Mouse (Mus musculus) adrenal gland, postnatal 14 days (tissue): ENCODE measurements around the gene Tiam1. TPM values are rescaled to one million over a fixed set of nuclear protein-coding genes. Genes with fewer than 3 reads are reported as not detected.

ENCODE experiments used
- DNase-seq: peaks from one replicate; pipeline ENCODE4 v3.0.0; 2021; ENCODE audit warnings: mixed read lengths
- total RNA-seq: library from RNA; stranded (reverse); gene quantifications from 2 replicates; pipeline ENCODE4 v1.2.3, GENCODE M21; 2021

The Tiam1 gene
- total RNA-seq, 1 experiment from 2014 or later = 64.1 TPM

GRCm38 (mm10) chr16:90047841-90048240 lies 95.7 kb downstream of the Tiam1 start:
- DNase-seq = no peak

DNA sequence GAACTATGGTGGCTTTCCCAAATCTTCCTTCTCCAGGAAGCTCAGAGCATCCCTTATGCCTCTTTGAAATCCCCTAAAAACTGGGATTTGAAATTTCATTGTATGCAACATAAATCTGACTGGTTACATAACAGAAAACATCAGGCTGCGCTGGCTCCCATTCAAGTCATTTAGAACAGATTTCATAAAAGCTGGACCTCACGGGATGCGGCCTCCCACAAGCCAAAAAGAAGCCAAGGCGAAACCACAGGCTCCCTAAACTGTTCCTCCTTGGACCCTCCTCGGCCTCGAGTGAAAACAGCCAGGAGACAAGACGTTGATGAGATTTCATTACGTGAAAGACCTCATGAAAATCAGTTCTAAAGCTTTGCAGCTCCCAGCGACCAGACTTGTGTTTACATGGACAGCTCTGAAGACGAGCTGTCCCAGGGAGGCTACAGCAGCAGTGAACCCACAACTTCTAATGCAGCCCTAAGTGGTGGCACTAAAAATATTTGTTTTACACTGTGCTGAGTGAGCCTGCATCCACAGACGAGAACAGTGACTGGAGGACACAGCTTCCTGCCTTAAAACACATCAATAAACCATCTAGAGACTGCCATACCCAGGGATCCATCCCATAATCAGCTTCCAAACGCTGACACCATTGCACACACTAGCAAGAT lies 96.9 kb downstream of the Tiam1 start:
- peak; percentile 30 for DNase-seq

DNA sequence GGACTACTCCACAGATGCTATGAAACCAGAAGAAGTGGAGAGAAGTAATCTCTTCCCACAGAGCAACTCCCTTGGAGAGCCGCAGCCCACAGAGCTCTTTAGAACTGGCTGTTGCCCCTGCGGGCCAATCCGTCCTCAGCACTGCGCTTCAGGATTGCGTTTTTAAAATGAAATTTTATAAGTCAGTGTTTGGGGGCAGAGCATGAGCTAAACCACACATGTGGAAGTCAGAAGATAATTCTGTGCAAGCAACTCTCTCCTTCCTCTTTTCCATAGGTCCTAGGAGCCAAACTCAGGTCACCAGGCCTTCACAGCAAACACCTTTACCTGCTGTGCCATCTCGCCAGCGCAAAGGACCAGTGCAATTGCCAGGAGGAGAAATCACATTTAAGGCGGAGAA lies 98.0 kb downstream of the Tiam1 start:
- DNase-seq = no peak

DNA sequence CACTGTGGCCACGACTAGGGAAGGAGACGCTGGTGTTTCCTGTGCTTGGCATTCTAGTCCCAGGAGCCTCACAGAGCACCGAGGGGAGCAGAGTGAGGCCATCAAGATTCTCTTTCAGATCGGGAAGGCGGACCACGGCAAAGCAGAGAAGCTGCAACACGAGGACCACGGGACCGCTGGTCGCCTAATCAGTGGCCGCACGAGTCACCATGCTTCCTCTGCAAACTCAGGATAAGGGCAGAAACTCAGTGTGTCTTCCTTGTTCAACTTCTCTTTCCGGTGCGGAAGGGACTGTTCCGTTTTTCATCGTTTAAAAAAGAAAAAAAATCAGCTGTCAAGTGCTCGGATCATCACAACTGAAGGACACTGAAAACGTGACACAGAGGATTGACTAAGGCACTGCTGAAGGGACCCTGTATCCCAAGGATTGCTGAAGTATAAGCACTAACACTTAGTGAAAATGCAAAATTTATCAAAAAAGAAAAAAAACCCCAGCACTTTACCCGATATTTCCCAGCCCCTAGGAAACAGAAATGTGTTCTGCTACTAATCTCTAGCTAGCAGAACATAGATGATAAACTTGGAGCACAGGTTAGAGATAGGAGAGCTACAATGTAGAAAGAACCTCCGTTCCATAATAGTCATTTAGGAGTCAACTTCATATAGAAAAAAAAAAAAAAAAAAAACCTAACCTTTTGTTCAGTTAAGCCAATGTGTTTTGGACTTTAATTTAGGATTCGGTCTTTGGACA lies 99.4 kb downstream of the Tiam1 start:
- DNase-seq = no peak

GRCm38 (mm10) chr16:90042874-90043273 lies 100.7 kb downstream of the Tiam1 start:
- DNase-seq = no peak

- DNase-seq = no peak
Observed at GRCm38 (mm10) chr16:90042386-90042785, 101.2 kb downstream of the Tiam1 start.

DNA sequence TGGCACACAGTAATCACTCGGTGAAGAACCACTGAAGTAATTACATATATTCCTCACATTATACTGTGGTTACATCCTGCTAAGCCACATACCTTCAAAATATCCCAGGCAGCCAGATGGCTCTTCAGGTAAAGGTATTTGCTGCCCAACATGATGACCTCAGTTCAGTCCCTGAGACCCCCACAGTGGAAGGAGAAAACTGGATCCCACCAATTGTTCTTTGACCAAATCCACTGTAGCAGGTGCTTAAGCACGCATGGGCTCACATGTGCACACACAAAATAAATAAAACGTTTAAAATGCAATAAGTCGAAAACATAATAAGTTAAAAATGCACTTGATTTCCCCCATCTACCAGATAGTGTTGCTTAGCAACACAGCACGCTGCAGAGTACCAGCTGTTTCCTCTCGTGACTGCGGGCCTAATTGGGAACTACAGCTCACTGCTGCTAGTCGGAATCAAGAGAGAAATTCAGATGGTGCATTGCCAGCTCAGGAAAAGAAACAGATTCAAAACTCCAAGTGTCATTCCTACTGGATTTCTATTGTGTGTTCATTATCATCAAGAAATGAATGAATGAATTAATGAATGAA lies 102.7 kb downstream of the Tiam1 start:
- no peak for DNase-seq

DNA sequence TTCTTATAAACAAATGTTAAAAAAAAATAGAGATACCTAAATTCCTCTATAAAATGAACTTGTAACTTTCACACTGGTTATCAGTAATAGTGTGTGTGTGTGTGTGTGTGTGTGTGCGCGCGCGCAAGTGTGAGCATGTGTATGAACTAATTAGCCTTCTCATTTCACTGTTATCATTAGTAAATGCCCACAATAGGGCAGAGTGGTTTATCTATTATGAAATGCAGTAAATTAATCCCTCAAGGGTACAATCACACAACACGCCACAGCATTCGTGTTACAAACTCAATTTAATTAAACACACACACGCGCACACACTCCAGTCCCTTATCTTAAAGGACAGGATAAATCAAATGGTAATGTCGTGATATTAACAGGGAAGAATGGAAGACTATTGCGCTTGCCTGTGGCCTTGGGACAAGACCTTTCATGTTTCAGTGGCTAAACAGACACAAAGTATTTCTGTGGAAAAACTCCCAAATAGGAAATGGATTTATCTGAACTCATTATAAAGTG lies 107.9 kb downstream of the Tiam1 start:
- DNase-seq = no peak

- DNase-seq = no peak
Observed at GRCm38 (mm10) chr16:90030355-90030754, 113.2 kb downstream of the Tiam1 start.

DNA sequence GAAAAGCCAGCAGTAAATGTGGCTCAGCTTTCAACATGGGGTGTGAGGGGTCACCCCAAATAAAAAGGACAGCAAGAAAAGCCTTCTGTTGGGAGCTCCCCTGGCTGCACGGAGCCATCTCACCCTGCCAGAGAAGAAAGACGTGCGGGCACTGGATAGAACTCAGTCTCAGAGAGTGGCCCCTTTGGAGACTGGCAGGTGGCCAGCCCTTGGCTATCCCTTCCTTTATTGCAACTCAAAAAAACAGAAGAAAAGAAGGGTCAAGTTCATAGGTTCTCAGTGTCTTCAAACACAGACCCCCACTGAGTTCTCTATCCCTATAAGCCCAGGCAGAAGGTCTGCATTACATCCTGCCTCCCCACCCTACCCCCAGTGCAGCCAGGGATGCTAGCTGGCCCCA lies 115.7 kb downstream of the Tiam1 start:
- DNase-seq = peak; percentile 24

DNA sequence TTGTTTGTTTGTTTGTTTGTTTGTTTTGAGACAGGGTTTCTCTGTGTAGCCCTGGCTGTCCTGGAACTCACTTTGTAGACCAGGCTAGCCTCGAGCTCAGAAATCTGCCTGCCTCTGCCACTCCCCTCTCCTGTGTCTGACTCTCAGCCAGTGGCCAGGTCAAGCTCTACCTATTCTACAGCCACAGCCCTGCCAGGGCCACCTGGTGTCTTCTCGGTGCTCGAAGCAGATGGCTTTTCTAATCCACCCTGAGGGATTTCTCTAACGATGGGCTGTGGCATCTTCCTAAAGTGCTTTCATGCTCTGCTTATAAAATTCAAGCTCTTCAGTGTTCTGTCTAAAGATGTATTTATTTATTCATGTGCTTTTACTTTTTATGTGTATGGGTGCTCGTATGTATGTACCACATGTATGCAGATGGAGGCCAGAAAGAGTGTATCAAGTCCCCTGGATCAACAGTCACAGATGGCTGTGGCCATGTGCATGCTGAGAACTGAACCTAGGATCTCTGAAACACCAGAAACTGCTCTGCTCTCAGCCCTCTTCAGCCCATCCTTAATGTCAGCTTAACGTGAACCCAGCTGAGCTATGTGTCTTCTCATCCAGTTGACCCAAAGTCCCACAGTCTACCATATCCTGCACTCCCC lies 117.9 kb downstream of the Tiam1 start:
- no peak for DNase-seq

- no peak for DNase-seq
Observed at GRCm38 (mm10) chr16:90023665-90024010, 119.9 kb downstream of the Tiam1 start.

GRCm38 (mm10) chr16:90022932-90023664 lies 120.5 kb downstream of the Tiam1 start:
- no peak for DNase-seq

DNA sequence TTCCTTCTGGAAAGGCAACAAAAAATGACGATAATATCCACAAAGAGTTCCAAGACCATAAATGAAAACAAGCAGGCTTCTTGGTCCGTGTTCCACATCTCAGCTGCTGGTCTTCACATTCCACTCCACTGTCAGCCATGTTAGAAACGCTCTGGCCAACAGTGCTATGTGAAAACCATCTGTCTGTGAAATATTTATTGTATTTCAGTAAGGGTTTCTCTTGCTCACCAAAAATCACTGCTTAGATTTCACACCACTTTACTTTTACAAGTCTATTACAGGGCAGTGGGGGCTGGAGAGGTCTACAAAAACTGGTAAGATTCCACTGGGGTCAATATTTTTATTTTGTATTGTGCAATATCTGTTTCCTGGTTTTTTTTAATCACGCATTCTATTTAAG lies 127.5 kb downstream of the Tiam1 start:
- no peak for DNase-seq

- DNase-seq = peak; percentile 47
Observed at GRCm38 (mm10) chr16:90014596-90014995, 129.0 kb downstream of the Tiam1 start.

- DNase-seq = no peak
Observed at GRCm38 (mm10) chr16:90011521-90012181, 131.9 kb downstream of the Tiam1 start.

GRCm38 (mm10) chr16:90008504-90008903 lies 135.1 kb downstream of the Tiam1 start:
- DNase-seq = no peak

- no peak for DNase-seq
Observed at GRCm38 (mm10) chr16:90007391-90007977, 136.1 kb downstream of the Tiam1 start.

DNA sequence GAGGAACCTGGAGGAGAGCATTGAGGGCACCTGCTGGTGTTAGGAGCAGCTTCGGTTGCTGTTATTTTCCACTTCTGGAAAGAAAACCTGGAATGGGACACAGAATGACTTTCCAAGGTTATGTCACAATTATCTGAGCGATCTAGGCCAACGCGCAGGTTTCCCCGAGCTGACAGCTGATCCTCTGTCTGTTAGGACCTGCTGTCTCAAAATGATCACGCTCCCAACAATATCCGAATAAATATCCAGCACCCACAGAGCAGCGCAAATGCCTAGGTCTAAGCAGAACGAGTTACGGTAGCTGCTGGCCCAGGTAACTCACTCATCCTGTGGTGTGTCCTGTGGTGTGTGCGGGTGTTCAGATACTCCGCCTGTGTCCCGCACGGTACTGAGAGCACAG lies 140.0 kb downstream of the Tiam1 start:
- no peak for DNase-seq

GRCm38 (mm10) chr16:89995155-89995554 lies 148.4 kb downstream of the Tiam1 start:
- no peak for DNase-seq
